Mouse (Mus musculus) intestine, embryonic 16.5 days (tissue): ENCODE data around the gene Stk11. TPM values are rescaled to one million over a fixed set of nuclear protein-coding genes. Genes with fewer than 3 reads are reported as not detected.

Experiments used
- ATAC-seq: fragments of 200-750 bp; cut with Nextera tagmentation; 2 replicates; pipeline ENCODE4 v1.8.0; 2017; ENCODE audit warnings: moderate TSS enrichment, moderate library complexity
- H3K27ac ChIP-seq: fragments of 300-500 bp; sonication (generic); 2 replicates; pipeline ENCODE4 v1.5.1; 2014; ENCODE audit warnings: mild to moderate bottlenecking, low read length
- H3K27me3 ChIP-seq: fragments of 300-500 bp; sonication (generic); replicated peaks from 2 replicates; pipeline ENCODE4 v1.6.1; 2014; ENCODE audit warnings: low read length, control low read depth, mixed read lengths; ENCODE audit not compliant: control insufficient read depth, insufficient read depth
- H3K36me3 ChIP-seq: fragments of 300-500 bp; sonication (generic); 2 replicates; pipeline ENCODE4 v1.6.1; 2014; ENCODE audit warnings: low read length, control low read depth; ENCODE audit not compliant: control insufficient read depth, insufficient read depth
- H3K4me1 ChIP-seq: fragments of 300-500 bp; sonication (generic); 2 replicates; pipeline ENCODE4 v1.6.1; 2014; ENCODE audit warnings: low read length, control low read depth, mixed read lengths; ENCODE audit not compliant: control insufficient read depth, insufficient read depth
- H3K4me2 ChIP-seq: fragments of 300-500 bp; sonication (generic); 2 replicates; pipeline ENCODE4 v1.6.1; 2014; ENCODE audit warnings: low read depth, low read length, control low read depth
- H3K4me3 ChIP-seq: fragments of 300-500 bp; sonication (generic); 2 replicates; pipeline ENCODE4 v1.5.1; 2014; ENCODE audit warnings: mild to moderate bottlenecking, low read length
- H3K9ac ChIP-seq: fragments of 300-500 bp; sonication (generic); 2 replicates; pipeline ENCODE4 v1.6.1; 2014; ENCODE audit warnings: low read depth, low read length
- H3K9me3 ChIP-seq: fragments of 300-500 bp; sonication (generic); 2 replicates; pipeline ENCODE4 v1.6.1; 2016; ENCODE audit warnings: low read length, control low read depth; ENCODE audit not compliant: control insufficient read depth
- WGBS: fragments of 180-500 bp; shearing (Covaris S2); extraction: QIAGEN DNeasy Blood & Tissue Kit; methylation state at CpG from one replicate; pipeline ENCODE4 v1.1.7; 2014; 5-methylcytosine and 5-hydroxymethylcytosine counted together
- polyA plus RNA-seq: library from polyadenylated mRNA; unstranded; fragments of >200 nt; fragmentation: Nextera tagmentation; extraction: Ambion mirVana; gene quantifications from 2 replicates; pipeline ENCODE4 v1.2.1, GENCODE M21; 2015

The Stk11 gene
- polyA plus RNA-seq, 1 experiment from 2014 or later = 15.7 TPM

GRCm38 (mm10) chr10:80144159-80144558 lies 28.6 kb downstream of the Stk11 start:
- H3K27me3 ChIP-seq = no peaks in the 10 kb centered on the region
- no peak overlapping the region for H3K4me2 ChIP-seq
- H3K4me1 ChIP-seq = peaks cover 63% of the 10 kb centered on the region
- 0 out of 2 replicates have a peak overlapping the region, but pooled peaks have one; percentile 33 for H3K27ac ChIP-seq
- WGBS = 91% methylated on average over 12 of the region's 12 CpGs
- H3K4me3 ChIP-seq = no peak overlapping the region
- no peak for ATAC-seq
- H3K9me3 ChIP-seq = no peaks in the 10 kb centered on the region
- H3K36me3 ChIP-seq = peaks cover 15% of the 10 kb centered on the region; the same call in 1 of the 2 replicates
- H3K9ac ChIP-seq = no peak overlapping the region

- Histone ChIP-seq H3K4me2 (peak overlapping the region; percentile 56; the same call in 1 of the 2 replicates), H3K27me3 (no peaks in the 10 kb centered on the region), H3K4me3 (0 out of 2 replicates have a peak overlapping the region, but pooled peaks have one; percentile 11), H3K27ac (peak overlapping the region; percentile 100), H3K4me1 (peaks cover 56% of the 10 kb centered on the region), H3K9me3 (no peaks in the 10 kb centered on the region), H3K36me3 (peaks cover 18% of the 10 kb centered on the region), H3K9ac (peak overlapping the region; percentile 87; the same call in 1 of the 2 replicates)
- 72% methylated on average over 20 of the region's 20 CpGs for WGBS
- no peak for ATAC-seq
These were observed 29.5 kb downstream of the Stk11 start for GRCm38 (mm10) chr10:80144864-80145838.

GRCm38 (mm10) chr10:80145896-80146295 lies 30.3 kb downstream of the Stk11 start:
- peaks cover 19% of the 10 kb centered on the region for H3K36me3 ChIP-seq
- H3K4me2 ChIP-seq = peak overlapping the region; percentile 56; the same call in 1 of the 2 replicates
- peaks cover 50% of the 10 kb centered on the region for H3K4me1 ChIP-seq
- H3K9ac ChIP-seq = peak overlapping the region; percentile 87
- H3K27me3 ChIP-seq = no peaks in the 10 kb centered on the region
- no peaks in the 10 kb centered on the region for H3K9me3 ChIP-seq
- WGBS = 73% methylated on average over 6 of the region's 6 CpGs
- peak overlapping the region; percentile 100 for H3K27ac ChIP-seq
- ATAC-seq = no peak
- peak overlapping the region; percentile 11; the same call in 1 of the 2 replicates for H3K4me3 ChIP-seq

GRCm38 (mm10) chr10:80146568-80147011 lies 31.0 kb downstream of the Stk11 start:
- WGBS = 67% methylated on average over 4 of the region's 4 CpGs
- Histone ChIP-seq H3K27ac (peak overlapping the region; percentile 100), H3K9ac (peak overlapping the region; percentile 87), H3K4me1 (peaks cover 51% of the 10 kb centered on the region), H3K4me3 (peak overlapping the region; percentile 96), H3K4me2 (peak overlapping the region; percentile 56; the same call in 1 of the 2 replicates), H3K36me3 (peaks cover 19% of the 10 kb centered on the region), H3K9me3 (no peaks in the 10 kb centered on the region), H3K27me3 (no peaks in the 10 kb centered on the region)
- no peak for ATAC-seq

GRCm38 (mm10) chr10:80147146-80147718 lies 31.6 kb downstream of the Stk11 start:
- H3K4me1 ChIP-seq = peaks cover 57% of the 10 kb centered on the region
- H3K9me3 ChIP-seq = no peaks in the 10 kb centered on the region
- ATAC-seq = no peak
- WGBS = 60% methylated on average over 5 of the region's 5 CpGs
- H3K27me3 ChIP-seq = no peaks in the 10 kb centered on the region
- peak overlapping the region; percentile 56 for H3K4me2 ChIP-seq
- peak overlapping the region; percentile 87 for H3K9ac ChIP-seq
- H3K4me3 ChIP-seq = peak overlapping the region; percentile 96
- H3K36me3 ChIP-seq = peaks cover 19% of the 10 kb centered on the region
- peak overlapping the region; percentile 100 for H3K27ac ChIP-seq

- no peaks in the 10 kb centered on the region for H3K27me3 ChIP-seq
- peak; percentile 54 for ATAC-seq
- WGBS = under 1% methylated on average over 36 of the region's 42 CpGs
- H3K4me1 ChIP-seq = peaks cover 60% of the 10 kb centered on the region
- peaks cover 19% of the 10 kb centered on the region for H3K36me3 ChIP-seq
- no peaks in the 10 kb centered on the region for H3K9me3 ChIP-seq
- H3K4me3 ChIP-seq = peak within 1 kb of the TSS; percentile 96
- H3K4me2 ChIP-seq = peak within 1 kb of the TSS; percentile 56
- peak within 1 kb of the TSS; percentile 100 for H3K27ac ChIP-seq
- peak within 1 kb of the TSS; percentile 87 for H3K9ac ChIP-seq
These were observed 32.4 kb downstream of the Stk11 start, which contains the start of gene Midn for GRCm38 (mm10) chr10:80147719-80148601. Gene Midn, plus strand, starts transcription at chr10:80148272.

- H3K36me3 ChIP-seq = peaks cover 23% of the 10 kb centered on the region
- peak; percentile 54 for ATAC-seq
These were observed 33.1 kb downstream of the Stk11 start for GRCm38 (mm10) chr10:80148610-80149290.

More at GRCm38 (mm10) chr10:80148610-80149290, 33.1 kb downstream of the Stk11 start:
- Histone ChIP-seq H3K9me3 (no peaks in the 10 kb centered on the region), H3K27ac (peak overlapping the region; percentile 100), H3K27me3 (no peaks in the 10 kb centered on the region), H3K4me1 (peaks cover 62% of the 10 kb centered on the region), H3K4me2 (peak overlapping the region; percentile 56), H3K4me3 (peak overlapping the region; percentile 96), H3K9ac (peak overlapping the region; percentile 87)
- WGBS = under 1% methylated on average over 56 of the region's 57 CpGs
